Mouse (Mus musculus): ENCODE data around the gene Slc13a2. TPM values are rescaled to one million over a fixed set of nuclear protein-coding genes. Genes with fewer than 3 reads are reported as not detected.

Gene Slc13a2
- under 1 TPM in 1 of 26 experiments, not detected in 25; 0.21 TPM for total RNA-seq (2018; cell fraction: chromatin; rRNA removed)
- total RNA-seq (2018; cell fraction: cytosol; rRNA removed), result under 1 TPM; 0.14 to 0.66 (median 0.41) TPM
- 1 to 10 TPM in 1 of 26 experiments, under 1 TPM in 10, not detected in 15; 0.21 to 1.2 (median 0.41) TPM for total RNA-seq (2018; cell fraction: nucleus; rRNA removed)
- 0.20 to 0.62 TPM (median 0.36 TPM) in 3 replicates for polyA plus RNA-seq (2018)

- no peak within 1 kb of the TSS for H3K4me3 ChIP-seq (ENCODE audit: inconsistent target)
- whole genome bisulfite sequencing (ENCODE audit: missing documents), result 59% methylated on average over 13 of the region's 13 CpGs
These were observed at the start of gene Slc13a2 for GRCm38 (mm10) chr11:78422055-78422819. Gene Slc13a2, minus strand, starts transcription at chr11:78422217.

GRCm38 (mm10) chr11:78471326-78472103 lies 49.5 kb upstream of the Slc13a2 start:
- Histone ChIP-seq H3K27ac (no peak overlapping the region), H3K79me2 (ENCODE audit: inconsistent target) (no peaks in the 10 kb centered on the region), H3K36me3 (ENCODE audit: inconsistent target) (no peaks in the 10 kb centered on the region), H3K4me3 (ENCODE audit: inconsistent target) (no peak overlapping the region)
- 91% methylated on average over 10 of the region's 10 CpGs for WGBS (ENCODE audit: missing documents)

More at GRCm38 (mm10) chr11:78422055-78422819, at the start of gene Slc13a2:
- Histone ChIP-seq H3K27ac (no peak within 1 kb of the TSS), H3K79me2 (ENCODE audit: inconsistent target) (no peaks in the 10 kb centered on the region), H3K36me3 (ENCODE audit: inconsistent target) (no peaks in the 10 kb centered on the region)

GRCm38 (mm10) chr11:78467932-78468331 lies 45.9 kb upstream of the Slc13a2 start:
- Histone ChIP-seq H3K79me2 (ENCODE audit: inconsistent target) (no peaks in the 10 kb centered on the region), H3K27ac (no peak overlapping the region), H3K36me3 (ENCODE audit: inconsistent target) (no peaks in the 10 kb centered on the region), H3K4me3 (ENCODE audit: inconsistent target) (no peak overlapping the region)
- 71% methylated on average over 3 of the region's 3 CpGs for WGBS (ENCODE audit: missing documents)

- WGBS (ENCODE audit: missing documents), result 91% methylated on average over 6 of the region's 7 CpGs
- H3K27ac ChIP-seq, result no peak overlapping the region
- H3K79me2 ChIP-seq (ENCODE audit: inconsistent target), result no peaks in the 10 kb centered on the region
- H3K4me3 ChIP-seq (ENCODE audit: inconsistent target), result no peak overlapping the region
- no peaks in the 10 kb centered on the region for H3K36me3 ChIP-seq (ENCODE audit: inconsistent target)
These were observed 45.5 kb upstream of the Slc13a2 start for GRCm38 (mm10) chr11:78467515-78467914.

- H3K27ac ChIP-seq, result no peak overlapping the region
- 83% methylated on average over 23 of the region's 23 CpGs for WGBS (ENCODE audit: missing documents)
- H3K4me3 ChIP-seq (ENCODE audit: inconsistent target), result peak overlapping the region; percentile 41; the same call in 1 of the 2 replicates
These were observed 44.4 kb upstream of the Slc13a2 start for GRCm38 (mm10) chr11:78466242-78466912.

GRCm38 (mm10) chr11:78465568-78466180 lies 43.7 kb upstream of the Slc13a2 start, which contains the start of gene Slc46a1:
Gene Slc46a1, plus strand, starts transcription at chr11:78465697.
- 1% methylated on average over 41 of the region's 41 CpGs for WGBS (ENCODE audit: missing documents)
- Histone ChIP-seq H3K4me3 (ENCODE audit: inconsistent target) (peak within 1 kb of the TSS; percentile 41), H3K27ac (0 out of 2 replicates have a peak within 1 kb of the TSS, but pooled peaks have one; percentile 12), H3K36me3 (ENCODE audit: inconsistent target) (no peaks in the 10 kb centered on the region), H3K79me2 (ENCODE audit: inconsistent target) (no peaks in the 10 kb centered on the region)

More at GRCm38 (mm10) chr11:78466242-78466912, 44.4 kb upstream of the Slc13a2 start:
- no peaks in the 10 kb centered on the region for H3K79me2 ChIP-seq (ENCODE audit: inconsistent target)
- no peaks in the 10 kb centered on the region for H3K36me3 ChIP-seq (ENCODE audit: inconsistent target)

GRCm38 (mm10) chr11:78465116-78465515 lies 43.1 kb upstream of the Slc13a2 start:
- no peak overlapping the region for H3K4me3 ChIP-seq (ENCODE audit: inconsistent target)
- H3K79me2 ChIP-seq (ENCODE audit: inconsistent target), result no peaks in the 10 kb centered on the region
- 56% methylated on average over 9 of the region's 9 CpGs for WGBS (ENCODE audit: missing documents)
- H3K36me3 ChIP-seq (ENCODE audit: inconsistent target), result no peaks in the 10 kb centered on the region
- no peak overlapping the region for H3K27ac ChIP-seq

GRCm38 (mm10) chr11:78463286-78464036 lies 41.4 kb upstream of the Slc13a2 start:
- no peaks in the 10 kb centered on the region for H3K79me2 ChIP-seq (ENCODE audit: inconsistent target)
- H3K4me3 ChIP-seq (ENCODE audit: inconsistent target), result no peak overlapping the region
- 83% methylated on average over 13 of the region's 13 CpGs for WGBS (ENCODE audit: missing documents)
- H3K27ac ChIP-seq, result no peak overlapping the region
- no peaks in the 10 kb centered on the region for H3K36me3 ChIP-seq (ENCODE audit: inconsistent target)

GRCm38 (mm10) chr11:78462669-78463068 lies 40.7 kb upstream of the Slc13a2 start:
- WGBS (ENCODE audit: missing documents), result 89% methylated on average over 4 of the region's 5 CpGs
- Histone ChIP-seq H3K79me2 (ENCODE audit: inconsistent target) (no peaks in the 10 kb centered on the region), H3K27ac (no peak overlapping the region), H3K4me3 (ENCODE audit: inconsistent target) (no peak overlapping the region), H3K36me3 (ENCODE audit: inconsistent target) (no peaks in the 10 kb centered on the region)

GRCm38 (mm10) chr11:78461894-78462293 lies 39.9 kb upstream of the Slc13a2 start:
- WGBS (ENCODE audit: missing documents), result 88% methylated on average over 1 of the region's 1 CpGs

GRCm38 (mm10) chr11:78458740-78459139 lies 36.7 kb upstream of the Slc13a2 start:
- 13% methylated on average over 17 of the region's 17 CpGs for WGBS (ENCODE audit: missing documents)
- Histone ChIP-seq H3K27ac (no peak overlapping the region), H3K36me3 (ENCODE audit: inconsistent target) (no peaks in the 10 kb centered on the region), H3K79me2 (ENCODE audit: inconsistent target) (no peaks in the 10 kb centered on the region), H3K4me3 (ENCODE audit: inconsistent target) (no peak overlapping the region)

More at GRCm38 (mm10) chr11:78461894-78462293, 39.9 kb upstream of the Slc13a2 start:
- H3K27ac ChIP-seq, result no peak overlapping the region
- H3K79me2 ChIP-seq (ENCODE audit: inconsistent target), result no peaks in the 10 kb centered on the region
- no peaks in the 10 kb centered on the region for H3K36me3 ChIP-seq (ENCODE audit: inconsistent target)
- no peak overlapping the region for H3K4me3 ChIP-seq (ENCODE audit: inconsistent target)

- 33% methylated on average over 5 of the region's 5 CpGs for WGBS (ENCODE audit: missing documents)
- Histone ChIP-seq H3K27ac (no peak overlapping the region), H3K36me3 (ENCODE audit: inconsistent target) (no peaks in the 10 kb centered on the region), H3K79me2 (ENCODE audit: inconsistent target) (no peaks in the 10 kb centered on the region), H3K4me3 (ENCODE audit: inconsistent target) (no peak overlapping the region)
These were observed 33.3 kb upstream of the Slc13a2 start for GRCm38 (mm10) chr11:78455308-78455707.

GRCm38 (mm10) chr11:78454276-78454675 lies 32.3 kb upstream of the Slc13a2 start:
- 71% methylated on average over 6 of the region's 7 CpGs for WGBS (ENCODE audit: missing documents)
- Histone ChIP-seq H3K36me3 (ENCODE audit: inconsistent target) (no peaks in the 10 kb centered on the region), H3K79me2 (ENCODE audit: inconsistent target) (no peaks in the 10 kb centered on the region), H3K27ac (no peak overlapping the region), H3K4me3 (ENCODE audit: inconsistent target) (no peak overlapping the region)
